Mouse (Mus musculus) heart, embryonic 11.5 days (tissue): ENCODE measurements around the gene Steap2. TPM values are rescaled to one million over a fixed set of nuclear protein-coding genes. Genes with fewer than 3 reads are reported as not detected.
"Not testable (repeated sequence)": the region's sequence is repeated elsewhere in the genome, so short reads cannot be mapped to it uniquely, and the experiment has no call there.

Experiments used
- ATAC-seq: fragments of 200-750 bp; cut with Nextera tagmentation; replicated peaks from 2 replicates; pipeline ENCODE4 v1.8.0; 2017; ENCODE audit warnings: moderate library complexity; ENCODE audit not compliant: insufficient number of reproducible peaks, low FRiP score, low TSS enrichment
- H3K27ac ChIP-seq: fragments of 300-500 bp; sonication (generic); 2 replicates; pipeline ENCODE4 v1.5.1; 2014; ENCODE audit warnings: mild to moderate bottlenecking, low read depth, low read length
- H3K27me3 ChIP-seq: fragments of 300-500 bp; sonication (generic); 2 replicates; pipeline ENCODE4 v1.6.1; 2014; ENCODE audit warnings: mild to moderate bottlenecking, low read length, mixed read lengths; ENCODE audit not compliant: control insufficient read depth, insufficient read depth
- H3K36me3 ChIP-seq: fragments of 300-500 bp; sonication (generic); 2 replicates; pipeline ENCODE4 v1.6.1; 2014; ENCODE audit warnings: mild to moderate bottlenecking, low read length, moderate library complexity, mixed read lengths; ENCODE audit not compliant: control insufficient read depth, insufficient read depth
- H3K4me1 ChIP-seq: fragments of 300-500 bp; sonication (generic); 2 replicates; pipeline ENCODE4 v1.6.1; 2014; ENCODE audit warnings: low read length; ENCODE audit not compliant: control insufficient read depth, insufficient read depth
- H3K4me2 ChIP-seq: fragments of 300-500 bp; sonication (generic); 2 replicates; pipeline ENCODE4 v1.6.1; 2014; ENCODE audit warnings: mild to moderate bottlenecking, moderate library complexity
- H3K4me3 ChIP-seq: fragments of 300-500 bp; sonication (generic); 2 replicates; pipeline ENCODE4 v1.5.1; 2014; ENCODE audit warnings: low read depth, low read length
- H3K9ac ChIP-seq: fragments of 300-500 bp; sonication (generic); 2 replicates; pipeline ENCODE4 v1.6.1; 2014; ENCODE audit warnings: mild to moderate bottlenecking, low read depth, low read length, moderate library complexity
- H3K9me3 ChIP-seq: fragments of 300-500 bp; sonication (generic); replicated peaks from 2 replicates; pipeline ENCODE4 v1.6.1; 2016; ENCODE audit warnings: low read length; ENCODE audit not compliant: control insufficient read depth
- WGBS: fragments of 180-500 bp; shearing (Covaris S2); extraction: QIAGEN DNeasy Blood & Tissue Kit; methylation state at CpG from one replicate; pipeline ENCODE4 v1.1.7; 2014; ENCODE audit not compliant: insufficient replicate concordance; 5-methylcytosine and 5-hydroxymethylcytosine counted together
- polyA plus RNA-seq: library from polyadenylated mRNA; unstranded; fragments of >200 nt; fragmentation: Nextera tagmentation; extraction: Ambion mirVana; gene quantifications from 2 replicates; pipeline ENCODE4 v1.2.1, GENCODE M21; 2014

The Steap2 gene
- polyA plus RNA-seq, 1 experiment from 2014 or later: 4.8 TPM

DNA sequence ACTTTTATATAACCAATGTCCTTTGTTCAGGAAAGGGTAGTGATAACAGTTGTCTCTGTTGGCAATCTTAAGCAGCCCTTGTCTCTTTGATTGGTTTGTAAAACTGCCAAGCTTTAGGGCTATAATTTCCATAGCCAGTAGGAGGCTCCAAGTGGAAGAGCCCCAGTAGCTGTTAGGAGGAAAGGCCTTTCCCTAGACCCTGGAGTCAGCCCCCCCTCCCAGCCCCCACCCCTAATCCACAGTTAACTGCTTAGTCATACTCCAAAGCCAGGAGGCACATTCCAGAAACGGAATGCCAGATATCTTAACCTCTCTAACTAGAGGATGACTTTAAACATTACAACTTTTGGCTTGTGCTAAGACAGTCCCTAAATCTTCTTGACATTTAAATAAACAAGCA, 7.4 kb downstream of the Steap2 start:
- whole genome bisulfite sequencing: 0% methylated on average over 1 of the region's 1 CpGs
- H3K4me1 ChIP-seq: peaks cover 3% of the 10 kb centered on the region; the same call in 1 of the 2 replicates
- no peak overlapping the region for H3K4me2 ChIP-seq
- H3K36me3 ChIP-seq: no peaks in the 10 kb centered on the region
- no peak overlapping the region for H3K4me3 ChIP-seq
- no peaks in the 10 kb centered on the region for H3K27me3 ChIP-seq
- H3K9ac ChIP-seq: no peak overlapping the region
- 0 out of 2 replicates have a peak, but pooled peaks have one; percentile 49 for ATAC-seq
- H3K9me3 ChIP-seq: no peaks in the 10 kb centered on the region
- no peak overlapping the region for H3K27ac ChIP-seq

DNA sequence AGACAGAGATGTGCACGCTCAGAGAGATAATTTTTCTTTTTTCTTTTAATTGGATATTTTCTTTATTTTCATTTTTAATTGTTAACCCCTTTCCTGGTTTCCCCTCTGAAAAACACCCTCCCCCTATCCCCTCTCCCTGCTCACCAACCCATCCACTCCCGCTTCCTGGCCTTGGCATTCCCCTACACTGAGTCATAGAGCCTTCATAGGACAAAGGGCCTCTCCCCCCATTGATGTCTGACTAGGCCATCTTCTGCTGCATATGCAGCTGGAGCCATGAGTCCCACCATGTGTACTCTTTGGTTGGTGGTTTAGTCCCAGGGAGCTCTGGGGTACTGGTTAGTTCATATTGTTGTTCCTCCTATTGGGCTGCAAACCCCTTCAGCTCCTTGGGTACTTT, 9.4 kb downstream of the Steap2 start:
- not testable (repeated sequence) for H3K4me3 ChIP-seq, H3K9me3 ChIP-seq, H3K36me3 ChIP-seq, H3K9ac ChIP-seq, H3K4me2 ChIP-seq, H3K27ac ChIP-seq, ATAC-seq, H3K27me3 ChIP-seq, H3K4me1 ChIP-seq
- WGBS: 67% methylated on average over 2 of the region's 2 CpGs

DNA sequence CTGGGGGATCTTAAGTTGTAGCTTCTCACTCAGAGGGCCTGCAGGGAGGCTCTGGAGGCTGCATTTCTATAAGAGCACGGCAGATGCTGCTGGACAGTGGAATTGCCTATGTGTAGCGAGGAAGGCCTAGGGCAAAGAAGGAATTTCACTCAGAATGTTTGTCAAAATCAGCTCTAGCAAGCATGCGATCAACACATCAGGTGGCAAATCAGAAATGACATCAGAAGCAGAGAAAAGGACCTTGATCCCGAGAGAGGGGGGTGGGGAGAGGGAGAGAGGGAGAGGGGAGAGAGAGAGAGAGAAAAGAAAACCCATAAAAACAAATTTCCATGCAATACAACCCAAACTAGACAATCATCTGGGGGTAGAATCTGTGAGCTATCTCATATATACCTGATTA, 11.1 kb downstream of the Steap2 start:
- no peak overlapping the region for H3K4me2 ChIP-seq
- ATAC-seq: no peak
- no peak overlapping the region for H3K27ac ChIP-seq
- H3K9me3 ChIP-seq: no peaks in the 10 kb centered on the region
- no peak overlapping the region for H3K4me3 ChIP-seq
- H3K36me3 ChIP-seq: no peaks in the 10 kb centered on the region; the same call in 1 of the 2 replicates
- WGBS: 62% methylated on average over 4 of the region's 4 CpGs
- no peak overlapping the region for H3K9ac ChIP-seq
- H3K27me3 ChIP-seq: no peaks in the 10 kb centered on the region
- peaks cover 3% of the 10 kb centered on the region; the same call in 1 of the 2 replicates for H3K4me1 ChIP-seq

DNA sequence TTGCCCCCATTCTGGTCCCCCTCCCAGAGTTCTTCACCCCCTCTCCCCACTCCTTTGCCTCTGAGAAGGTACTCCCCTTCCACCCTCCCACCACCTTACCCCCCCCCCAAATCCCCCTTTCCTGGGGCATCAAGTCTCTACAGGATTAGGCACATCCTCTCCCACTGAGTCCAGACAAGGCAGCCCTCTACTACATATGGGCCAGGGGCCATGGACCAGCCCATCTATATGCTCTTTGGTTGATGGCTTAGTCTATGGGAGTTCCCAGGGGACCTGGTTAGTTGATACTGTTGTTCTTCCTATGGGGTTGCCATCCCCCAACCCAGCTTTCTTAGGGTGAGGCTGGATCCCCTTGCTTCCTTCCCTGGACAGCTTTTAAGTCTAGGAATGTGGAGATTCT, 14.9 kb downstream of the Steap2 start:
- H3K9ac ChIP-seq: no peak overlapping the region
- H3K9me3 ChIP-seq: no peaks in the 10 kb centered on the region
- no peak overlapping the region for H3K4me2 ChIP-seq
- no peaks in the 10 kb centered on the region for H3K4me1 ChIP-seq
- no peak for ATAC-seq
- no peak overlapping the region for H3K4me3 ChIP-seq
- H3K27ac ChIP-seq: no peak overlapping the region
- no peaks in the 10 kb centered on the region for H3K27me3 ChIP-seq
- H3K36me3 ChIP-seq: no peaks in the 10 kb centered on the region; the same call in 1 of the 2 replicates

DNA sequence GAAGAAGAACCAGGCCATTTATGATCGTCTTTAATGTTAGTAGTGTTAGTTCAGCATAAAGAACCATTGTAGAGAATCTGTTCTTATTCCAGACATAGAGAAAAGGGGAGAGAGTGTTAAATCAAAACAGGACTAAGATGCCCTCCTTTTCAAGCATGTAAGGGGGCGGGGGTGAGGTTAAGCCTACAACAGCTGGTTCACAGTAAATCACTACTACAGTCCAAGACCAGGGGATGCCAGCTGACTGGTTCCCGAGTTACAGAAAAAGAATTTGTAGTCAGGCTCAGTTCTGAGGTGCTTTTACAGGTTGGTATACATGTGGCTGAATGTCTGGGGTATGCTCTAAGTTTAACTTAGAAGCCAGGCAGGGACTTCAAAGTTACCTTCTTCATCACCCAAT, 18.3 kb downstream of the Steap2 start:
- 77% methylated on average over 3 of the region's 3 CpGs for WGBS
- no peak for ATAC-seq

DNA sequence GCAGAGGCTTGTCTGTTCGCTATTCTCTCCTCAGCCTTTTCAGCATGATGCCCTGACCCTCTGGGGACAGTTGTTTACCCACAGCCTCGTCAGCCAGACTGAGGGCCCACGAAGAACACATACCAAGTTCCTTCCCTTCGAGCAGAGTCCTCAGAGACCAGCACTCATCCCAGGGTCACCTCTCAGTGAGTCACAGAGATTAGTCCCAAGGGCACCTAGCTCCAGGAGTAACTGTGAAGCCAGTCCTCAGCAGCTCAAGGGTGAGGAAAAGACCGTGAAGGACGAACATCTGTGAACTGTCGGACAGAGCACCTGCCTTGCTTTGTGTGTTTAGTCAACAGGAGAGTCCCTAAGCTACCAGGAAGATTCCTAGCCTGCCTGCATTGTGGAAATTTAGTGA, 25.5 kb downstream of the Steap2 start:
- Histone ChIP-seq H3K4me2 (no peak overlapping the region), H3K27ac (no peak overlapping the region), H3K36me3 (no peaks in the 10 kb centered on the region), H3K9ac (no peak overlapping the region), H3K9me3 (no peaks in the 10 kb centered on the region), H3K27me3 (no peaks in the 10 kb centered on the region), H3K4me3 (no peak overlapping the region), H3K4me1 (no peaks in the 10 kb centered on the region)
- 49% methylated on average over 7 of the region's 7 CpGs for WGBS
- ATAC-seq: no peak

More for the DNA sequence above, 18.3 kb downstream of the Steap2 start:
- Histone ChIP-seq H3K27ac (no peak overlapping the region), H3K4me2 (no peak overlapping the region), H3K9ac (no peak overlapping the region), H3K36me3 (no peaks in the 10 kb centered on the region), H3K4me3 (no peak overlapping the region), H3K9me3 (no peaks in the 10 kb centered on the region), H3K4me1 (no peaks in the 10 kb centered on the region), H3K27me3 (no peaks in the 10 kb centered on the region)

DNA sequence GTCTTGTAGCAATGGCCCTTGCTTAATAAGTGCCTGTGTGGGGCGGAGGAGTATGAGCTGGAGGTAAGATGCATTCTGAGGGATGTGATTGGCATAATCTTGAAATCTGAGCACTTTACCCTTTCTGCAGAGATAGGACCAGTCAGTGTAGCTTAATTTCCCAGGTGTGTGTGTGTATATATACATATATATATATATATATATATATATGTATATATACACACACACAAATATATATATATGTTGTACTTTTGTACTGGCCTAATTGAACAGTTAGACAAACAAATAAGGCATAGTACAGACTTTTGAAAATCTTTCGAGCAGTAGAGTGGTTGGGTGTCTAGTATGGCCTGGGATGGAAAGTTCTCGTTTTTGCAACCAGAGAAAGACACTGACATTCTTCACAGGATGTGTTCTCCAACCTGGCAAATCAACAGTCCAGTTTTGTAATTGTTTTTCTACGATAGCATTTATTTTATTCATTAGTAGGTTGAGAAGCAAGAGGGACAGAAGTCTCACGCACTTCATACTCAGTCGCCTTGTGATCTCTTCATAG, 29.9 kb downstream of the Steap2 start:
- H3K27ac ChIP-seq: no peak overlapping the region
- H3K9me3 ChIP-seq: no peaks in the 10 kb centered on the region
- peak overlapping the region; percentile 73; the same call in 1 of the 2 replicates for H3K9ac ChIP-seq
- peak; percentile 51; the same call in 1 of the 2 replicates for ATAC-seq
- peak overlapping the region; percentile 94 for H3K4me2 ChIP-seq
- no peaks in the 10 kb centered on the region for H3K27me3 ChIP-seq
- WGBS: 60% methylated on average over 6 of the region's 6 CpGs
- H3K36me3 ChIP-seq: no peaks in the 10 kb centered on the region
- H3K4me3 ChIP-seq: peak overlapping the region; percentile 66
- H3K4me1 ChIP-seq: no peaks in the 10 kb centered on the region

DNA sequence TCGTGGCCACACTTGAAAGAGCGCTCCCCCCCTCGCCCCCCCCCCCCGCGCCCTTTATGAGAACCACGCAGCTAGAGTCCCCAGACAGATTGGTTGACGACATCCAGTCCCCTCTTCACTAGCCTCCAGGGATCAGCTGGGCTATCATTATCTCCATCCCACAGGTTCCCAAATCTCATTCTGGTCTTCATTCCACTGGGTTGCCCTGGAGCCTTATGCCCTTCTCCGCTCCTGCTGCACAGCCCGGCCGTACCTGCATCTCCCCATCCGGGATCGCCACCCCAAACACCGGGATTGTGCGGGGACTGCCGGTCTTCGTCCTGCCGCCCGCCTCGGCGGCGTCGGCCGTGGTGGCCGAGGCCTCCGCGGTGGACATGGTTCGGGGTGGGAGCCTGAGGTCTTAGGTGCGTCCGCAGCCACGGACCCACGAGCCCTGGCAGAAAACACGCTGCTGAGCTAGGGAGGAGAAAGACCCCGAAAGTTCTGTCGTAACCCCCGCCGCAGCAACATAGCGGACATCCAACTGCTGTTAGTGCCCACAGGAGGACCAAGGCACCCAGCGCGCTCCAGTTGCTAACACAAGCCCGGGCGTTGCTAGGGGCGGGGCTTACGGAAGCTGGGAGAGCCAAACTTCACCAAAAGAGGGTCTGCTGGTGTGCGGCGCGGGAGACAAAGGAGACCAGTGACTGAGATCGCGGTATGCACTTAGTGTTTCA, 30.6 kb downstream of the Steap2 start, which contains the start of gene Cfap69:
TSS of gene Cfap69 (minus strand) at position 585 of the 716 bp plus-strand sequence.
- peak within 1 kb of the TSS; percentile 66 for H3K4me3 ChIP-seq
- H3K4me1 ChIP-seq: no peaks in the 10 kb centered on the region
- no peaks in the 10 kb centered on the region for H3K9me3 ChIP-seq
- no peaks in the 10 kb centered on the region for H3K36me3 ChIP-seq
- WGBS: under 1% methylated on average over 48 of the region's 48 CpGs
- peak within 1 kb of the TSS; percentile 73 for H3K9ac ChIP-seq
- peak; percentile 91 for ATAC-seq
- no peaks in the 10 kb centered on the region for H3K27me3 ChIP-seq
- peak within 1 kb of the TSS; percentile 94 for H3K4me2 ChIP-seq
- H3K27ac ChIP-seq: no peak within 1 kb of the TSS

DNA sequence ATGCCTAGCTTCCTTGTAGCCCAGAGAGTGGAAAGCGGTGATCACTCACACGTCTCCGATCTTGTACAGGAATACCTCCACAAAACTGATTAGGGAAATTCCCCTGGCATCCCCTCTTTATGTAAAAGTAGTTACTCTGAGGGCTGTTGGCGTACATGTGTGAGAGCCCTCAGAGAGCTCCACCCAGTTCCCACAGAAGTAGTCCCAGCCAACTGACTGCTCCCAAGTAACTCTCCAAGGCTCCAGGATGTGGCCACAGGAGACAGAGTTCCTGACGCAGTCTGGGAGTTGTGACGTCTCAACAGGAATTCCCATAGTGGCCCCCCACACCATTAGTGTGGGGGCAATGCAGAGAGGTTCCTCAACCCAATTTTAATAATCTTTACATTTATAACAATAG, 31.3 kb downstream of the Steap2 start:
- peak overlapping the region; percentile 94 for H3K4me2 ChIP-seq
- H3K27ac ChIP-seq: no peak overlapping the region
- H3K36me3 ChIP-seq: no peaks in the 10 kb centered on the region
- no peak overlapping the region for H3K9ac ChIP-seq
- WGBS: 39% methylated on average over 6 of the region's 6 CpGs
- H3K4me3 ChIP-seq: 0 out of 2 replicates have a peak overlapping the region, but pooled peaks have one; percentile 66
- no peaks in the 10 kb centered on the region for H3K9me3 ChIP-seq
- H3K27me3 ChIP-seq: no peaks in the 10 kb centered on the region
- ATAC-seq: no peak
- H3K4me1 ChIP-seq: no peaks in the 10 kb centered on the region
